Mouse (Mus musculus) lung, embryonic 14.5 days (tissue): Measurements from ENCODE around the gene Rab8a. TPM values are rescaled to one million over a fixed set of nuclear protein-coding genes. Genes with fewer than 3 reads are reported as not detected.
A peak's percentile ranks its signal among the peaks of the same experiment; 100 is the strongest.

Experiments
- ATAC-seq: fragments of 200-750 bp; cut with Nextera tagmentation; 2 replicates; pipeline ENCODE4 v1.8.0; 2017; ENCODE audit warnings: mild to moderate bottlenecking, moderate TSS enrichment, moderate library complexity; ENCODE audit not compliant: insufficient read depth
- DNase-seq: peaks from one replicate; pipeline ENCODE4 v3.0.0-alpha.2; 2015
- H3K27ac ChIP-seq: fragments of 300-500 bp; sonication (generic); 2 replicates; pipeline ENCODE4 v1.5.1; 2014; ENCODE audit warnings: low read depth, mild to moderate bottlenecking, moderate library complexity
- H3K27me3 ChIP-seq: fragments of 300-500 bp; sonication (generic); 2 replicates; pipeline ENCODE4 v1.6.1; 2014; ENCODE audit warnings: low read length, control low read depth; ENCODE audit not compliant: insufficient read depth
- H3K36me3 ChIP-seq: fragments of 300-500 bp; sonication (generic); 2 replicates; pipeline ENCODE4 v1.6.1; 2014; ENCODE audit warnings: control low read depth; ENCODE audit not compliant: insufficient read depth
- H3K4me1 ChIP-seq: fragments of 300-500 bp; sonication (generic); 2 replicates; pipeline ENCODE4 v1.6.1; 2014; ENCODE audit warnings: antibody characterized with exemption, control low read depth; ENCODE audit not compliant: insufficient read depth
- H3K4me2 ChIP-seq: fragments of 300-500 bp; sonication (generic); 2 replicates; pipeline ENCODE4 v1.6.1; 2014; ENCODE audit warnings: mild to moderate bottlenecking
- H3K4me3 ChIP-seq: fragments of 300-500 bp; sonication (generic); 2 replicates; pipeline ENCODE4 v1.5.1; 2014; ENCODE audit warnings: low read depth, low read length
- H3K9ac ChIP-seq: fragments of 300-500 bp; sonication (generic); 2 replicates; pipeline ENCODE4 v1.6.1; 2014
- H3K9me3 ChIP-seq: fragments of 300-500 bp; sonication (generic); 2 replicates; pipeline ENCODE4 v1.6.1; 2016; ENCODE audit warnings: low read depth, low read length, control low read depth
- CTCF ChIP-seq: IDR thresholded peaks from 2 replicates; pipeline ENCODE4 v1.5.1; 2016; ENCODE audit warnings: antibody characterized with exemption, low read depth
- WGBS: fragments of 180-500 bp; shearing (Covaris S2); extraction: QIAGEN DNeasy Blood & Tissue Kit; methylation state at CpG from one replicate; pipeline ENCODE4 v1.1.7; 2014; 5-methylcytosine and 5-hydroxymethylcytosine counted together
- polyA plus RNA-seq: library from polyadenylated mRNA; unstranded; fragments of >200 nt; fragmentation: Nextera tagmentation; extraction: Ambion mirVana; gene quantifications from 2 replicates; pipeline ENCODE4 v1.2.1, GENCODE M21; 2014

Rab8a gene
- polyA plus RNA-seq, 1 experiment from 2014 or later: 90.0 TPM

DNA sequence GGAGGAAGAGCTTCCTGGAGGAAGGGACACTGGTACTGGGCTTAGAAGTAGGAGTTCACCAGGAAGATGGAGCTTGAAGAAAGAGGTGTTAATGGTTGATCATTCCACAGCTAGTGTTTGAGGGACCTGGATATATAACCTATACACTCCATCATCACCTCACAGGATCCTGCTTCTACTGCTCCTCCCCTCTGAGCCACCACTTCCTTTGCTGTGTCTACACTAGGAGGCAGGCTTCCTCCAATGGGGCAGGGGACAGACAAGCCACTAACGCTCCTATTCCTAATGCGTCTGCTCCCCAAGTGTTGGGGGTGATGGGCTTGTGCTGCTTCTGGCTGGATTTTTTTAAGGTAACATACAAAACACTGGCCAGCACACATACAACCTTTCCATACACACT is 49.7 kb downstream of the Rab8a start:
- WGBS: 63% methylated on average over 2 of the region's 2 CpGs

DNA sequence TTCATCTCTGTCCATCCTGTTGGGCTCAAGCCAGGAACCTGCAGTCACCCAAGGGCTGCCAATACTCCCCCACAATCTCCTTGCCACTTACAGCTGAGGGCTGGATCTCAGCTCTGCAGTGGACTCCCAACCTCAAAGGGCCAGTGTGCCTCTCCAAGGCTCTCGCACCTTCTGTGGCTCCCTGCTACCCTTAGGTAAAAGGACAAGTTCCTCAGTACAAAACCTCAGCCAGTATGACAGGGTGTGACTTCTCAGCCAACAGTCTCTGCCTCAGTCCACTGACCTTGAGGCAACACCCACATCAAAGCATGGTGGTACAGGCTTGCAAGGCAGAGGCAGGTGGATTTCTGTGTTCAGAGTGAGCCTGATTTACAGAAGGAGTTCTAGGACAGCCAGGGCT is 50.8 kb downstream of the Rab8a start:
- Histone ChIP-seq H3K4me3 (no peak overlapping the region), H3K9ac (no peak overlapping the region), H3K4me1 (no peaks in the 10 kb centered on the region), H3K27me3 (no peaks in the 10 kb centered on the region), H3K4me2 (no peak overlapping the region), H3K9me3 (no peaks in the 10 kb centered on the region), H3K27ac (no peak overlapping the region), H3K36me3 (no peaks in the 10 kb centered on the region)
- DNase-seq (no peak), ATAC-seq (no peak)
- no peak for TF ChIP-seq CTCF
- 79% methylated on average over 1 of the region's 1 CpGs for WGBS

More for the DNA sequence above, 49.7 kb downstream of the Rab8a start:
- Histone ChIP-seq H3K4me1 (no peaks in the 10 kb centered on the region), H3K9me3 (no peaks in the 10 kb centered on the region), H3K36me3 (no peaks in the 10 kb centered on the region), H3K9ac (no peak overlapping the region), H3K4me2 (no peak overlapping the region), H3K4me3 (no peak overlapping the region), H3K27me3 (no peaks in the 10 kb centered on the region), H3K27ac (no peak overlapping the region)
- ATAC-seq (no peak), DNase-seq (no peak)
- no peak for TF ChIP-seq CTCF

DNA sequence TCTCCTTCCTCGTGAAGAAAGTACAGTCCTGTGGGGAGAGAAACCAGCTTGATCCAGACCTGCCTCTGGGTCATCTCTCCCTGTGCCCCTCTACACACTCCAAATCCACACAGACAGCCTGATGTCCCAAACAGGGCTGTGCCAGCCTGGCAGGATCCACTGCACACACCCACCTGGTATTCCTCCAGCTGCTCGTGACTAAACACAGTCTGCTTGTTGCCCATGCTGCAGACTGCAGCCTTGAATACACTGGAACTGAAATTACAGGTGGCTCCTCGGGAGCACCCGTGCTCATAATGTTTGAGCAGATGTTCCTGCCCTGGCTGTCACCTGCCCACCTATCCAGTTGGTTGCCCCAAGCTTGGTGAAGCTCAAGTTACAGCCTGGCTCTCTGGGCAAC is 51.8 kb downstream of the Rab8a start, which contains the start of gene Cib3:
TSS of gene Cib3 (minus strand) at position 87 of the 400 bp plus-strand sequence.
- no peak within 1 kb of the TSS for H3K4me3 ChIP-seq
- no peak within 1 kb of the TSS for H3K27ac ChIP-seq
- no peaks in the 10 kb centered on the region for H3K4me1 ChIP-seq
- no peaks in the 10 kb centered on the region for H3K36me3 ChIP-seq
- H3K27me3 ChIP-seq: no peaks in the 10 kb centered on the region
- H3K4me2 ChIP-seq: no peak within 1 kb of the TSS
- no peak for ATAC-seq
- no peaks in the 10 kb centered on the region for H3K9me3 ChIP-seq
- H3K9ac ChIP-seq: no peak within 1 kb of the TSS
- DNase-seq: no peak
- 45% methylated on average over 4 of the region's 4 CpGs for WGBS
- TF ChIP-seq CTCF: no peak

DNA sequence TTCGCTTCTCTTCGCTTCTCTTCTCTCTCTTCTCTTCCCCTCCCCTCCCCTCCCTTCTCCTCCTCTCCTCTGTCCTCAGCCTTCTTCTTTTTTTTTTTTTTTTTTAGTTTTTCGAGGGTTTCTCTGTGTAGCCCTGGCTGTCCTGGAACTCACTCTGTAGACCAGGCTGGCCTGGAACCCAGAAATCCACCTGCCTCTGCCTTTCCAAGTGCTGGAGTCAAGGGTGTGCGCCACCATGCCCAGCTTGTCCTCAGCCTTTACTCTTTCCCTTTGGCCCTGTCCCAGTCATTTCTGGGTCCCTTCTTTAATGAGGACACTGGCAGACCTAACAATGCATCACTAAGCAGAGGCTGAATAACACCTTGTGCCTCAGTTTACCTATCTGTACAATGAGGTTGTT is 52.5 kb downstream of the Rab8a start, which contains the start of gene Gm11034:
TSS of gene Gm11034 (minus strand) at position 101 of the 400 bp plus-strand sequence.
- Histone ChIP-seq H3K9ac (no peak within 1 kb of the TSS), H3K36me3 (no peaks in the 10 kb centered on the region), H3K27me3 (no peaks in the 10 kb centered on the region), H3K4me1 (no peaks in the 10 kb centered on the region), H3K4me3 (no peak within 1 kb of the TSS), H3K9me3 (no peaks in the 10 kb centered on the region), H3K4me2 (no peak within 1 kb of the TSS), H3K27ac (no peak within 1 kb of the TSS)
- 73% methylated on average over 4 of the region's 4 CpGs for WGBS
- DNase-seq: no peak
- ATAC-seq: no peak
- TF ChIP-seq CTCF: no peak

DNA sequence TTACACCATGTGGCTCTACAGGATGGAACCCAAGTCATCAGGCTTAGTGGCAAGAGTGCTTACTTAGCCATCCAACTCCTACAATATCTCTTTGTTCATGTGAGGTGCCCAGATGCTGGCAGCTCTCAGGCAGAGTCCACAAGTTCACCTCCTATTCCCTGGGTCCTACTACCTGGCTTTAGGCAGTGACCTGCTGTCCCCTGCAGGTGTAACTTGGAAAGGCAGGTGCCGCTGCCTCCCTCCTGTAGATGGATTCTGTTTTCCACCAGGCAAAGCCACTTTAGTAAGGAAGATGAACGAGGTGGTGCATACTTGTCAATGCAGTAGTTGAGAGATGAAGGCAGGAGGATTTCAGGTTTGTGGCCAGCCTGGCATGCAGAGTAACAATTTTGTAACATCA is 54.1 kb downstream of the Rab8a start:
- no peaks in the 10 kb centered on the region for H3K9me3 ChIP-seq
- no peak overlapping the region for H3K27ac ChIP-seq
- H3K36me3 ChIP-seq: no peaks in the 10 kb centered on the region
- H3K4me1 ChIP-seq: no peaks in the 10 kb centered on the region
- H3K4me2 ChIP-seq: no peak overlapping the region
- no peak overlapping the region for H3K9ac ChIP-seq
- DNase-seq (peak; percentile 3), ATAC-seq (no peak)
- H3K4me3 ChIP-seq: no peak overlapping the region
- H3K27me3 ChIP-seq: no peaks in the 10 kb centered on the region
- TF ChIP-seq CTCF: peak; percentile 60
- 35% methylated on average over 2 of the region's 2 CpGs for WGBS

DNA sequence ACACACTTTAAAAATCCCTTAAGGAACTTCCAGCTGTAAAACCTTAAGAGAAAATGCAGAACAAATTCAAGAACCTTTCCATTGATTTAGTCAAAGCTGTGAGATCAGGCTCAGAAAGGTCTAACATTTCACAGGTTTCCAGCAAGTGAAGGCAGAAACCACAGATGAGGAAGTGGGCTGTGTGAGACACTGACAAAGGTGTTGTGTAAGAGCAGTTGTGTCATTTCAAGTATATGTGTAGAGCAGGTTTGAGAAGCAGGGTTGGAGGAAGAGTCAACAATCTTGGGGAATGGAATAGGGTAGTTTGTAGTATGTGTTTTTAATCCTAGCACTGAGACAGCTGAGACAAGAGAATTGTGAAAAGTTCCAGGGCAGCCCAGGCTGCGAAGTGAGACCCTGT is 54.9 kb downstream of the Rab8a start:
- WGBS: 27% methylated on average over 1 of the region's 1 CpGs
- Histone ChIP-seq H3K27ac (no peak overlapping the region), H3K9me3 (no peaks in the 10 kb centered on the region), H3K36me3 (no peaks in the 10 kb centered on the region), H3K27me3 (no peaks in the 10 kb centered on the region), H3K4me2 (no peak overlapping the region), H3K4me1 (0 out of 2 replicates have a peak, but pooled peaks cover 3% of the 10 kb centered on the region), H3K4me3 (no peak overlapping the region), H3K9ac (no peak overlapping the region)
- DNase-seq (no peak), ATAC-seq (no peak)
- no peak for TF ChIP-seq CTCF

DNA sequence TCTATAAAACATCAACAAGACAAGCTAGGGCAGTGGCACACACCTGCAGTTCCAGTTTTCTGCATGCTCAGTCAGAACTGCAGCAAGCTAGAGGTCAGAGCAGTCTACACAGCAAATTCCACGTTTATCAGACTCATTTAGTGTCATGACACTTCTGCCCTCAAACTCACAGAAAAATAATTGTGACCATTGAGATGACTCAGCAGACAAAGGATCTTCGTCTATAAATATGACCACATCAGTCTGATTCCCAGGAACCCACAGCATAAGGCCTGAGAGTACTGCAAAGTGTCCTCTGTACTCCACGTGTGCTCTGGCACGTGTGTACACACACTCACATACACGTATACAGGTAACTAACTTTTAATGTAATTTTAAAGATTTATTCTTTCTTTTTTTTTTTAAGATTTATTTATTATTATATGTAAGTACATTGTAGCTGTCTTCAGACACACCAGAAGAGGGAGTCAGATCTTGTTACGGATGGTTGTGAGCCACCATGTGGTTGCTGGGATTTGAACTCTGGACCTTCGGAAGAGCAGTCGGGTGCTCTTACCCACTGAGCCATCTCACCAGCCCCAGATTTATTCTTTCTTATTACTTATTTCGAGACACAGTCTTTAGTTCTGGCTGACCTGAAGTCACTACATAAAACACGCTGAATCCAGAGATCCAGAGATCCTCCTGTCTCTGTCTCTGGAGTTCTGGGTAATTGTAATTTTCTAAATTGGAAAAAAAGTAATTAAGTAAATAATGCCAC is 58.0 kb downstream of the Rab8a start:
- H3K9me3 ChIP-seq: no peaks in the 10 kb centered on the region
- ATAC-seq (0 out of 2 replicates have a peak, but pooled peaks have one; percentile 7), DNase-seq (no peak)
- H3K4me1 ChIP-seq: 0 out of 2 replicates have a peak, but pooled peaks cover 3% of the 10 kb centered on the region
- H3K4me2 ChIP-seq: peak overlapping the region; percentile 78
- no peak overlapping the region for H3K9ac ChIP-seq
- H3K4me3 ChIP-seq: 0 out of 2 replicates have a peak overlapping the region, but pooled peaks have one; percentile 69
- TF ChIP-seq CTCF: no peak
- no peak overlapping the region for H3K27ac ChIP-seq
- H3K27me3 ChIP-seq: no peaks in the 10 kb centered on the region
- WGBS: 75% methylated on average over 9 of the region's 10 CpGs
- peaks cover 28% of the 10 kb centered on the region for H3K36me3 ChIP-seq
